Mouse (Mus musculus): ENCODE measurements around the gene Gm21698. TPM values are rescaled to one million over a fixed set of nuclear protein-coding genes. Genes with fewer than 3 reads are reported as not detected.
"Not testable (repeated sequence)": the region's sequence is repeated elsewhere in the genome, so short reads cannot be mapped to it uniquely, and the experiment has no call there.

The Gm21698 gene
- 0.08 and 0.22 TPM in 2 replicates for polyA plus RNA-seq (2015; fragmentation: Nextera tagmentation; extraction: Ambion mirVana)

- ATAC-seq (ENCODE audit: low FRiP score); H3K4me3 ChIP-seq (replicated peaks); H3K9me3 ChIP-seq (replicated peaks); H3K4me2 ChIP-seq; H3K36me3 ChIP-seq; H3K9ac ChIP-seq (replicated peaks); H3K27ac ChIP-seq (replicated peaks); H3K27me3 ChIP-seq (replicated peaks); H3K4me1 ChIP-seq: not testable (repeated sequence)
- no CpG with 5 or more reads among the region's 3 CpGs for WGBS
These were observed at the start of gene Gm21698 for GRCm38 (mm10) chr5:25988550-25988949. Gene Gm21698 (minus strand): TSS chr5:25988650.

- no CpG with 5 or more reads among the region's 3 CpGs for WGBS
- H3K9ac ChIP-seq (replicated peaks); H3K27ac ChIP-seq (replicated peaks); H3K27me3 ChIP-seq (replicated peaks); H3K4me3 ChIP-seq (replicated peaks); ATAC-seq (ENCODE audit: low FRiP score); H3K4me2 ChIP-seq; H3K9me3 ChIP-seq (replicated peaks); H3K36me3 ChIP-seq; H3K4me1 ChIP-seq: not testable (repeated sequence)
These were observed 34.4 kb upstream of the Gm21698 start, which contains the start of gene Gm5862 for GRCm38 (mm10) chr5:26022816-26023215. Gene Gm5862 (minus strand): TSS chr5:26022916.

- not testable (repeated sequence) for H3K36me3 ChIP-seq; H3K9ac ChIP-seq (replicated peaks); H3K4me1 ChIP-seq; H3K27me3 ChIP-seq (replicated peaks); H3K9me3 ChIP-seq (replicated peaks); H3K27ac ChIP-seq (replicated peaks)
- peak; percentile 21; the same call in 1 of the 2 replicates for ATAC-seq (ENCODE audit: low FRiP score)
- H3K4me2 ChIP-seq: peak overlapping the region; percentile 62
- 75% methylated on average over 7 of the region's 7 CpGs for WGBS
- H3K4me3 ChIP-seq (replicated peaks): peak overlapping the region; percentile 40
These were observed 19.2 kb upstream of the Gm21698 start for GRCm38 (mm10) chr5:26007697-26008096.

- H3K27ac ChIP-seq (replicated peaks); H3K9me3 ChIP-seq (replicated peaks); H3K27me3 ChIP-seq (replicated peaks); H3K4me1 ChIP-seq; H3K36me3 ChIP-seq: not testable (repeated sequence)
- 21% methylated on average over 45 of the region's 45 CpGs for WGBS
- Histone ChIP-seq H3K9ac (replicated peaks) (peak overlapping the region; percentile 34), H3K4me3 (replicated peaks) (peak overlapping the region; percentile 40), H3K4me2 (peak overlapping the region; percentile 62)
- peak; percentile 93 for ATAC-seq (ENCODE audit: low FRiP score)
These were observed 18.7 kb upstream of the Gm21698 start for GRCm38 (mm10) chr5:26006937-26007695.

GRCm38 (mm10) chr5:26004698-26005097 is 16.2 kb upstream of the Gm21698 start, which contains the start of gene Gm1979:
Gene Gm1979 (minus strand): TSS chr5:26004798.
- not testable (repeated sequence) for H3K27ac ChIP-seq (replicated peaks); H3K4me3 ChIP-seq (replicated peaks); H3K9ac ChIP-seq (replicated peaks); H3K9me3 ChIP-seq (replicated peaks); H3K4me1 ChIP-seq; ATAC-seq (ENCODE audit: low FRiP score); H3K36me3 ChIP-seq; H3K27me3 ChIP-seq (replicated peaks); H3K4me2 ChIP-seq
- 100% methylated on average over 1 of the region's 2 CpGs for WGBS

GRCm38 (mm10) chr5:25972563-25972962 is 15.9 kb downstream of the Gm21698 start, which contains the start of gene Gm21680:
Gene Gm21680 (minus strand): TSS chr5:25972663.
- not testable (repeated sequence) for H3K4me3 ChIP-seq (replicated peaks); H3K4me2 ChIP-seq; H3K27me3 ChIP-seq (replicated peaks); H3K9me3 ChIP-seq (replicated peaks); H3K27ac ChIP-seq (replicated peaks); H3K9ac ChIP-seq (replicated peaks); H3K4me1 ChIP-seq; ATAC-seq (ENCODE audit: low FRiP score); H3K36me3 ChIP-seq
- no CpG with 5 or more reads among the region's 2 CpGs for WGBS

- 63% methylated on average over 17 of the region's 17 CpGs for WGBS
- not testable (repeated sequence) for H3K36me3 ChIP-seq; H3K9me3 ChIP-seq (replicated peaks); H3K9ac ChIP-seq (replicated peaks); H3K27ac ChIP-seq (replicated peaks); H3K27me3 ChIP-seq (replicated peaks); ATAC-seq (ENCODE audit: low FRiP score); H3K4me1 ChIP-seq
- Histone ChIP-seq H3K4me2 (peak overlapping the region; percentile 47), H3K4me3 (replicated peaks) (peak overlapping the region; percentile 24)
These were observed 31.4 kb downstream of the Gm21698 start for GRCm38 (mm10) chr5:25957050-25957449.

- Histone ChIP-seq H3K4me2 (peak overlapping the region; percentile 47), H3K4me3 (replicated peaks) (peak overlapping the region; percentile 24)
- H3K27ac ChIP-seq (replicated peaks); H3K27me3 ChIP-seq (replicated peaks); H3K9me3 ChIP-seq (replicated peaks); H3K36me3 ChIP-seq; H3K4me1 ChIP-seq; H3K9ac ChIP-seq (replicated peaks): not testable (repeated sequence)
- peak; percentile 75; the same call in 1 of the 2 replicates for ATAC-seq (ENCODE audit: low FRiP score)
- WGBS: 40% methylated on average over 32 of the region's 32 CpGs
These were observed 31.8 kb downstream of the Gm21698 start for GRCm38 (mm10) chr5:25956611-25957010.

GRCm38 (mm10) chr5:25954317-25954716 is 34.1 kb downstream of the Gm21698 start, which contains the start of gene Gm21671:
Gene Gm21671 (minus strand): TSS chr5:25954417.
- H3K4me1 ChIP-seq; H3K9me3 ChIP-seq (replicated peaks); H3K4me2 ChIP-seq; H3K36me3 ChIP-seq; ATAC-seq (ENCODE audit: low FRiP score); H3K27ac ChIP-seq (replicated peaks); H3K4me3 ChIP-seq (replicated peaks); H3K27me3 ChIP-seq (replicated peaks); H3K9ac ChIP-seq (replicated peaks): not testable (repeated sequence)
- 87% methylated on average over 2 of the region's 2 CpGs for WGBS

GRCm38 (mm10) chr5:25945391-25945790 is 43.1 kb downstream of the Gm21698 start:
- H3K36me3 ChIP-seq; H3K9ac ChIP-seq (replicated peaks); H3K27ac ChIP-seq (replicated peaks); H3K9me3 ChIP-seq (replicated peaks); H3K4me2 ChIP-seq; H3K4me3 ChIP-seq (replicated peaks); H3K27me3 ChIP-seq (replicated peaks); H3K4me1 ChIP-seq; ATAC-seq (ENCODE audit: low FRiP score): not testable (repeated sequence)
- 89% methylated on average over 2 of the region's 2 CpGs for WGBS

GRCm38 (mm10) chr5:25942281-25942680 is 46.2 kb downstream of the Gm21698 start, which contains the start of gene Gm21663:
Gene Gm21663 (minus strand): TSS chr5:25942381.
- not testable (repeated sequence) for ATAC-seq (ENCODE audit: low FRiP score); H3K36me3 ChIP-seq; H3K9me3 ChIP-seq (replicated peaks); H3K4me3 ChIP-seq (replicated peaks); H3K27me3 ChIP-seq (replicated peaks); H3K9ac ChIP-seq (replicated peaks); H3K4me2 ChIP-seq; H3K4me1 ChIP-seq; H3K27ac ChIP-seq (replicated peaks)
- 57% methylated on average over 2 of the region's 2 CpGs for WGBS
